Mouse (Mus musculus) liver, embryonic 11.5 days (tissue): ENCODE measurements around the gene Naa80. TPM values are rescaled to one million over a fixed set of nuclear protein-coding genes. Genes with fewer than 3 reads are reported as not detected.

Source experiments
- ATAC-seq: fragments of 200-750 bp; cut with Nextera tagmentation; replicated peaks from 2 replicates; pipeline ENCODE4 v1.8.0; 2017; ENCODE audit warnings: moderate number of reproducible peaks, mild to moderate bottlenecking, moderate TSS enrichment, moderate library complexity; ENCODE audit not compliant: low FRiP score
- DNase-seq: peaks from one replicate; pipeline ENCODE4 v3.0.0-alpha.2; 2017; ENCODE audit warnings: low spot score
- H3K27ac ChIP-seq: fragments of 300-500 bp; sonication (generic); 2 replicates; pipeline ENCODE4 v1.5.1; 2014; ENCODE audit warnings: mild to moderate bottlenecking, low read depth, low read length, control low read depth
- H3K27me3 ChIP-seq: fragments of 300-500 bp; sonication (generic); replicated peaks from 2 replicates; pipeline ENCODE4 v1.6.1; 2014; ENCODE audit warnings: low read length, mixed read lengths; ENCODE audit not compliant: control insufficient read depth, insufficient read depth
- H3K36me3 ChIP-seq: fragments of 300-500 bp; sonication (generic); 2 replicates; pipeline ENCODE4 v1.6.1; 2014; ENCODE audit warnings: mild to moderate bottlenecking, low read length, moderate library complexity, mixed read lengths; ENCODE audit not compliant: control insufficient read depth, insufficient read depth
- H3K4me1 ChIP-seq: fragments of 300-500 bp; sonication (generic); replicated peaks from 2 replicates; pipeline ENCODE4 v1.6.1; 2014; ENCODE audit warnings: low read length, mixed read lengths; ENCODE audit not compliant: control insufficient read depth, insufficient read depth
- H3K4me2 ChIP-seq: fragments of 300-500 bp; sonication (generic); 2 replicates; pipeline ENCODE4 v1.6.1; 2014; ENCODE audit warnings: mild to moderate bottlenecking, control low read depth, moderate library complexity
- H3K4me3 ChIP-seq: fragments of 300-500 bp; sonication (generic); 2 replicates; pipeline ENCODE4 v1.5.1; 2014; ENCODE audit warnings: low read depth, low read length, control low read depth
- H3K9ac ChIP-seq: fragments of 300-500 bp; sonication (generic); 2 replicates; pipeline ENCODE4 v1.6.1; 2014; ENCODE audit warnings: low read depth, low read length, control low read depth
- H3K9me3 ChIP-seq: fragments of 300-500 bp; sonication (generic); 2 replicates; pipeline ENCODE4 v1.6.1; 2016; ENCODE audit warnings: low read length, inconsistent platforms, mixed read lengths; ENCODE audit not compliant: control insufficient read depth
- WGBS: fragments of 180-500 bp; shearing (Covaris S2); extraction: QIAGEN DNeasy Blood & Tissue Kit; methylation state at CpG from one replicate; pipeline ENCODE4 v1.1.7; 2014; 5-methylcytosine and 5-hydroxymethylcytosine counted together
- polyA plus RNA-seq: library from polyadenylated mRNA; unstranded; fragments of >200 nt; fragmentation: Nextera tagmentation; extraction: Ambion mirVana; gene quantifications from 2 replicates; pipeline ENCODE4 v1.2.1, GENCODE M21; 2014

The Naa80 gene
- polyA plus RNA-seq, 1 experiment from 2014 or later: 20.7 TPM

DNA sequence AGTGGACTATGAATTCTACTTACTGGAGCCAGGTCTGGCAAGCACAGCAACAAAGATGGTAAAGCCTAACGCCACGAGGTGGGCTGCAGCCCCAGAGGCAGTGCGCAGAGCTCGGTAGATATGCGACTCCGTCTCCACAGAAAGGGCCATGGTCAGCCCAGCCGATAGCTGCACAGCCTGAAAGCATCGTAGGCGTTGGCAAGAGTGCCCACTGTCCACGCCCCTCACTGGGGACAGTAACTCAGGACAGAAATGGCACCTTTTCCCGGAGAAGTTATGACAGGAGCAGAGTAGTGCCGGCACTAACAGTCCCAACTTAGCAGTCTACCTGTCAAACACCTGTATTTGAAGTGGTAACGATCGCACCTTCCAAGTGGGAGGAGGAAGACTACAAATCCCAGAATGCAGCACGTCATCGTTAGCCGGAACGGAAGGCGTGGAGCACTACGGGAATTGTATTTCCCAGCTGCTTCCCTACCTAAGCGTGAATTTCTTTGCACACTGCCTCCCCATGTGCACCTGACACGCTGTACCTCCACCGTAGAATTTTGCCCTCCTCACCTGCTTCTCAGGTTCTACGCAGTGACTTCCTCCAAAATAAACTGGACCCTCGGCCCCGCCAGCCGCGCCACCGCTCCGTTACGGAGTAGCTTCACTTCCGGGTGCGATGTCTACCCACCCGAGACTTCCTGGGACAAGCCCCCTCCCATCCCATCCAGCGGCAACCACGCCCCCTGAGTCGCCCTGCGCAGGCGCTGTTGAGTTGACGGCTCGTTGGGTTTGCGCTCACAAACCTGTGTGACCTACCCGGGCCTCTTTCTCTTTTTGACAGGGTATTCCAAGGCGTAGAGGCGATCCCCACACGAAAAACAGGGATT lies 37.0 kb upstream of the Naa80 start, which contains the start of the genes Cyb561d2 and Nprl2:
Gene Cyb561d2, minus strand, starts transcription at position 720 of the 878 bp plus-strand sequence.
Gene Nprl2, plus strand, starts transcription at position 753 of the 878 bp plus-strand sequence.
- ATAC-seq (peak; percentile 86), DNase-seq (peak; percentile 96)
- Histone ChIP-seq H3K36me3 (peaks cover 35% of the 10 kb centered on the region), H3K27me3 (no peaks in the 10 kb centered on the region), H3K9me3 (no peaks in the 10 kb centered on the region), H3K4me1 (peaks cover 20% of the 10 kb centered on the region), H3K4me3 (peak within 1 kb of the TSS; percentile 74), H3K27ac (peak within 1 kb of the TSS; percentile 26), H3K4me2 (peak within 1 kb of the TSS; percentile 97), H3K9ac (peak within 1 kb of the TSS; percentile 75)
- WGBS: under 1% methylated on average over 46 of the region's 46 CpGs

DNA sequence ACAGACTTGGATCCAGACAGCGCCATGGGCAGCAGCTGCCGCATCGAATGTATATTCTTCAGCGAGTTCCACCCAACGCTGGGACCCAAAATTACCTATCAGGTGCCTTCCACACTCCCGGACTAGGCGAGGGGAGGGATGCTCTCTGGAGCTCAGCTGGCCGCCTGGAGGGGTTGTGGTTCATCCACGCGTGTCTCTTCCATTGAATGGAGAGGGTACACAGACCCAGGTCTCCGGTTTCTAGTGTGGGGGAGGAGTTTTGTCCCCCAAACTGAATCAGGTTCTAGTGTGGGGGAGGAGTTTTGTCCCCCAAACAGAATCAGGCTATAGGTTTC lies 36.4 kb upstream of the Naa80 start:
- Histone ChIP-seq H3K9me3 (no peaks in the 10 kb centered on the region), H3K9ac (peak overlapping the region; percentile 75), H3K36me3 (peaks cover 31% of the 10 kb centered on the region), H3K4me1 (peaks cover 20% of the 10 kb centered on the region), H3K27me3 (no peaks in the 10 kb centered on the region), H3K4me2 (peak overlapping the region; percentile 97), H3K4me3 (peak overlapping the region; percentile 74), H3K27ac (peak overlapping the region; percentile 26; the same call in 1 of the 2 replicates)
- DNase-seq (no peak), ATAC-seq (peak; percentile 3; the same call in 1 of the 2 replicates)
- 1% methylated on average over 11 of the region's 11 CpGs for WGBS

DNA sequence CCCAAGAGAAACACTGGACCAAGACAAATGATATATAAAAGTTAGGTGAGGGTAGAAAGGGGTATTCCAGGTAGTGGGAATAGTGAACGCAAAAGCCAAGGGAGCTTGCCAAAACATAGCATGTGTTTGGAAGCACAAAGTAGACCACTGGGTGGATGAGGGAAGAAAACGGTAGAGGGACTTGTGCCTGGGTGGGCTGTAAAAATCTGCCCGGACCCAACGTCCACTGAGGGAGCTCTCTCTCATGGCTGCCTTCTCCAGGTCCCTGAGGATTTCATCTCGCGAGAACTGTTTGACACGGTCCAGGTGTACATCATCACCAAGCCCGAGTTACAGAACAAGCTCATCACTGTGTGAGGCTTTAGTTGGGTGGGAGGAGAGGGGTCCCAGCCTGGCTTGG lies 36.0 kb upstream of the Naa80 start:
- no peak for ATAC-seq
- 54% methylated on average over 8 of the region's 8 CpGs for WGBS
- DNase-seq: no peak
- Histone ChIP-seq H3K36me3 (peaks cover 30% of the 10 kb centered on the region), H3K9me3 (no peaks in the 10 kb centered on the region), H3K4me2 (peak overlapping the region; percentile 97), H3K4me1 (peaks cover 21% of the 10 kb centered on the region), H3K4me3 (peak overlapping the region; percentile 74), H3K27ac (no peak overlapping the region), H3K9ac (peak overlapping the region; percentile 75), H3K27me3 (no peaks in the 10 kb centered on the region)

DNA sequence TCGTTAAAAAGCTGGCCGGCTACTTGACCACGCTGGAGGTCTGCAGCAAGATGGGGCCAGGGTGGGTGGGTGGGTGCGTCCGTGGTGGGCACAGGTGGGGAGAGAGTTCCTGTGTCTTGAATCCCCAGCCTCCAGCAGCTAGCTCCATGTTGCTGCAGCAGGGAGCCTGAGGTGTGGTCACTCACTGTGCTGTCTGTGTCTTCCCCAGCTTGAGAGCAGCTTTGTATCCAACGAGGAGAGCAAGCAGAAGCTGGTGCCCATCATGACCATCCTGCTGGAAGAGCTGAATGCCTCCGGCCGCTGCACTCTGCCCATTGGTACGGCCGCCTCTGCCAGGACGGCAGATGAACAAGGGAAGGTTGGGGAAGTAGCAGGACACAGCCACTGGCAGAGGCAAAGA lies 35.4 kb upstream of the Naa80 start:
- DNase-seq: no peak
- H3K36me3 ChIP-seq: peaks cover 24% of the 10 kb centered on the region
- 84% methylated on average over 11 of the region's 11 CpGs for WGBS
- no peaks in the 10 kb centered on the region for H3K9me3 ChIP-seq
- H3K27me3 ChIP-seq: 0 out of 2 replicates have a peak, but pooled peaks cover under 1% of the 10 kb centered on the region
- no peak overlapping the region for H3K27ac ChIP-seq
- 0 out of 2 replicates have a peak overlapping the region, but pooled peaks have one; percentile 74 for H3K4me3 ChIP-seq
- H3K4me2 ChIP-seq: peak overlapping the region; percentile 97; the same call in 1 of the 2 replicates
- H3K4me1 ChIP-seq: peaks cover 20% of the 10 kb centered on the region
- no peak for ATAC-seq
- H3K9ac ChIP-seq: no peak overlapping the region

DNA sequence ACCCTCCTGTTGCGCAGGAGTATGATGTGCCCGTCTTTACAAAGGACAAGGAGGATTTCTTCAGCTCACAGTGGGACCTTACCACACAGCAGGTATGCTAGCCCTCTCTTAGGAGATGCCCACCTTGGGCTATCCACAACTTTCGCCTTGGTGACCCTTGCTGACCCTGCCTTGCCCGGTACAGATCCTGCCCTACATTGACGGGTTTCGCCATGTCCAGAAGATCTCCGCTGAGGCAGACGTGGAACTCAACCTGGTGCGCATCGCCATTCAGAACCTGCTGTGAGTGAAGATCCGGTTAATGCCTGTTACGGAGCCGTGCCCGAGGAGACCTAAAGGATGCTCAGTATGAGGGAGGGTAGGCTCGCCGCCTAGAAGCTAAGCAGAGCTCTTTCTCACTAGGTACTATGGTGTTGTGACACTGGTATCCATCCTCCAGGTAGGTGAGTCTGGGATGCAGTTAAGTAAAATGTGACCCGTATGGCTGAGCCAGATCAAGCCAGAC lies 34.4 kb upstream of the Naa80 start:
- Histone ChIP-seq H3K27ac (no peak overlapping the region), H3K9ac (no peak overlapping the region), H3K4me3 (no peak overlapping the region), H3K4me1 (peaks cover 20% of the 10 kb centered on the region), H3K9me3 (no peaks in the 10 kb centered on the region), H3K4me2 (no peak overlapping the region), H3K27me3 (peaks cover 6% of the 10 kb centered on the region; the same call in 1 of the 2 replicates), H3K36me3 (peaks cover 15% of the 10 kb centered on the region)
- no peak for ATAC-seq
- no peak for DNase-seq
- WGBS: 94% methylated on average over 17 of the region's 17 CpGs

DNA sequence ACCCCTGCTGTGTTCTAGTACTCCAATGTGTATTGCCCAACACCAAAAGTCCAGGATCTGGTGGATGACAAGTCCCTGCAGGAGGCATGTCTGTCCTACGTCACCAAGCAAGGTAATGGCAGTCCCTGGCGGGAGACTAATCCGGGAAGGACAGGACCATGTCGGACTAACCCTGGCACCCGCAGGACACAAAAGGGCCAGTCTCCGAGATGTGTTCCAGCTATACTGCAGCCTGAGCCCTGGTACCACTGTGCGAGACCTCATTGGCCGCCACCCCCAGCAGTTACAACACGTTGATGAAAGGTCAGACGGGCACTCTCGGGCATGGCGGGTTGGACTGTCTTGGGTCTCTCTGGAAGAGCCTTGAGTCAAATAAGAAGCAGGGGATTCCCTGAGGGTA lies 34.0 kb upstream of the Naa80 start:
- Histone ChIP-seq H3K9ac (no peak overlapping the region), H3K4me2 (no peak overlapping the region), H3K27ac (no peak overlapping the region), H3K9me3 (no peaks in the 10 kb centered on the region), H3K4me3 (no peak overlapping the region), H3K36me3 (peaks cover 12% of the 10 kb centered on the region; the same call in 1 of the 2 replicates), H3K4me1 (peaks cover 20% of the 10 kb centered on the region), H3K27me3 (peaks cover 7% of the 10 kb centered on the region; the same call in 1 of the 2 replicates)
- WGBS: 92% methylated on average over 12 of the region's 12 CpGs
- DNase-seq (no peak), ATAC-seq (no peak)

GRCm38 (mm10) chr9:107545199-107545598 lies 33.5 kb upstream of the Naa80 start:
- WGBS: 85% methylated on average over 10 of the region's 10 CpGs
- peaks cover 17% of the 10 kb centered on the region for H3K4me1 ChIP-seq
- H3K9me3 ChIP-seq: no peaks in the 10 kb centered on the region
- DNase-seq (no peak), ATAC-seq (no peak)
- H3K36me3 ChIP-seq: peaks cover 8% of the 10 kb centered on the region; the same call in 1 of the 2 replicates
- H3K4me3 ChIP-seq: no peak overlapping the region
- H3K27me3 ChIP-seq: peaks cover 7% of the 10 kb centered on the region; the same call in 1 of the 2 replicates
- no peak overlapping the region for H3K27ac ChIP-seq
- H3K4me2 ChIP-seq: no peak overlapping the region
- H3K9ac ChIP-seq: no peak overlapping the region

DNA sequence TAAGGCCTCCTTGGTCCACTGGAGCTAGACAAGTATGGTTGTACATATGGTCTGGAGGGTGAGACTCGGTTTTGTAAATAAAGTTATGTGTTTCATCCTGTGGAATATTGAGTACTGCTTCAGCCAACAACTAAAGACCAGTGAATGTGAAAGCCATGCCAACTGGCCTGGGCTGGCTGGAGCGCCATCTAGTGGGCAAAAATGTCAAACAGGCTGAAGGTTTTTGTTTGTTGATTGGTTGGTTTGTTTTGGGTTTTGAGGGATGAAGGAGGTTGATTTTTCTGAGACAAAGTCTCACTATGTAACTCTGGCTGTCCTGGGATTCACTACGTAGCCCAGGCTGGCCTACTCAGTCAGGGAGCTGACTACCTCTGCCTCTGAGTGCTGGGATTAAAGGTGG lies 33.1 kb upstream of the Naa80 start:
- no peak overlapping the region for H3K4me2 ChIP-seq
- peaks cover 7% of the 10 kb centered on the region; the same call in 1 of the 2 replicates for H3K27me3 ChIP-seq
- H3K4me3 ChIP-seq: no peak overlapping the region
- DNase-seq: peak; percentile 71
- no peaks in the 10 kb centered on the region for H3K9me3 ChIP-seq
- WGBS: 8% methylated on average over 3 of the region's 3 CpGs
- peaks cover 19% of the 10 kb centered on the region for H3K4me1 ChIP-seq
- no peak for ATAC-seq
- no peak overlapping the region for H3K27ac ChIP-seq
- peaks cover 8% of the 10 kb centered on the region; the same call in 1 of the 2 replicates for H3K36me3 ChIP-seq
- no peak overlapping the region for H3K9ac ChIP-seq
